In the genomic region with DNA sequence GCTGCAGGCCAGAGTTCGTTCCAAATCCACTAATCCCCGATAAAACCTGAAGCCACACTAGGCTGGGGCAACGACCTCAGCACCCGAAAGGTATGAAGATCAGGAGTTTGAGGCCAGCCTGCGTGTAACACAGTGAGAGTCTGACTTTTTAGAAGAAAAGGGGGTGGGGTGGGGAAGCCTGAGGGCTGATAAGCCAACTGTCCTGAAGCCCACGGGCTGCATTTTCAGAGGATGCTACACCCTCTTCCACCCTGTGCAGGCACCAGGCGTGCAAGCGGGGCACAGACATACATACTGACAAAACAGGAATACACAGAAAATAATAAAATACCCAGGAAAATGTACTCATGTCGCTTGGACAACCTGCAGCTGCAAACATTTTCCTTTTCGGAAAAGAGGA, we compare ENCODE assay signal across 20 mouse cellular contexts. TPM values are rescaled to one million over a fixed set of nuclear protein-coding genes. Genes with fewer than 3 reads are reported as not detected.
DNase-seq lines count a peak whose midpoint lies in the region; ATAC-seq and TF ChIP-seq lines count a peak whose summit lies in the region.
"Had no signal": no experiment of that assay in that cellular context is flagged by ENCODE, and none has a peak within 500 bp of the region (broad histone marks: within the 10 kb centered on the region; RNA-seq: fewer than 3 reads in every experiment).

No protein-coding gene starts in this region.

- H3K4me1 ChIP-seq in liver, embryonic 11.5 days (replicated peaks; ENCODE audit: control insufficient read depth, insufficient read depth, low read length) = peaks cover 11% of the 10 kb centered on the region
- peaks cover 26% of the 10 kb centered on the region for H3K4me1 ChIP-seq in liver, embryonic 12.5 days
- peaks cover 0 to 12% of the 10 kb centered on the region in 2 experiments; a peak in 2 of 4 replicates for H3K4me1 ChIP-seq in liver, embryonic 14.5 days (replicated peaks; ENCODE audit: control insufficient read depth in 2 of 2, insufficient read depth in 2 of 2, low read length in 1 of 2)
- no peaks in the 10 kb centered on the region for H3K4me1 ChIP-seq in forebrain, embryonic 12.5 days
- H3K4me1 ChIP-seq: embryonic facial prominence, embryonic 10.5 days; embryonic facial prominence, embryonic 12.5 days had no signal

- H3K4me3 ChIP-seq in liver, embryonic 11.5 days (ENCODE audit: low read depth, low read length) = no peak overlapping the region
- H3K4me3 ChIP-seq in liver, embryonic 12.5 days = no peak overlapping the region
- no peak overlapping the region for H3K4me3 ChIP-seq in liver, embryonic 14.5 days (ENCODE audit: insufficient read depth in 1 of 2, low read depth in 2 of 2, low read length in 2 of 2)
- H3K4me3 ChIP-seq in forebrain, embryonic 12.5 days (replicated peaks) = no peak overlapping the region
- H3K4me3 ChIP-seq: embryonic facial prominence, embryonic 10.5 days; embryonic facial prominence, embryonic 12.5 days had no signal

- 75% methylated on average over 10 of the region's 10 CpGs for WGBS in liver, embryonic 11.5 days
- WGBS in liver, embryonic 12.5 days (ENCODE audit: insufficient replicate concordance) = 63% methylated on average over 10 of the region's 10 CpGs
- WGBS in liver, embryonic 14.5 days (ENCODE audit: insufficient replicate concordance) = 40% methylated on average over 10 of the region's 10 CpGs
- 94% methylated on average over 10 of the region's 10 CpGs for WGBS in forebrain, embryonic 12.5 days

- no peak for DNase-seq in liver, embryonic 11.5 days (ENCODE audit: low spot score)
- DNase-seq in liver, embryonic 14.5 days (ENCODE audit: low read depth in 3 of 3, low spot score in 3 of 3) = peak in 1 of 3 experiments; percentile 12
- DNase-seq in thymus, postnatal 36 days = no peak
- DNase-seq in cerebellum, postnatal 4 days (ENCODE audit: low spot score in 2 of 2) = no peak
- DNase-seq: adrenal gland, adult 2 months; adrenal gland, postnatal 10 days; adrenal gland, postnatal 25 days; cerebellum, adult 11 months; cerebellum, adult 18-20 months; cerebellum, adult 8-10 months; cerebellum, adult 9-11 months; cerebellum, postnatal 14 days; cerebellum, postnatal 36 days had no signal

- TF ChIP-seq CTCF in liver, embryonic 14.5 days (IDR thresholded peaks at IDR 0.05; ENCODE audit: low read depth) = no peak

- no peaks in the 10 kb centered on the region for H3K27me3 ChIP-seq in liver, embryonic 11.5 days (replicated peaks; ENCODE audit: control insufficient read depth, insufficient read depth, low read length)
- no peaks in the 10 kb centered on the region for H3K27me3 ChIP-seq in liver, embryonic 12.5 days (replicated peaks)
- no peaks in the 10 kb centered on the region for H3K27me3 ChIP-seq in liver, embryonic 14.5 days (ENCODE audit: control insufficient read depth, insufficient read depth, low read length)
- H3K27me3 ChIP-seq in forebrain, embryonic 12.5 days = no peaks in the 10 kb centered on the region
- H3K27me3 ChIP-seq: embryonic facial prominence, embryonic 12.5 days had no signal

- H3K4me2 ChIP-seq in liver, embryonic 11.5 days = no peak overlapping the region
- H3K4me2 ChIP-seq in liver, embryonic 12.5 days = no peak overlapping the region
- no peak overlapping the region for H3K4me2 ChIP-seq in liver, embryonic 14.5 days (ENCODE audit: low read depth)
- H3K4me2 ChIP-seq in forebrain, embryonic 12.5 days = no peak overlapping the region
- H3K4me2 ChIP-seq: embryonic facial prominence, embryonic 12.5 days had no signal

- no peak overlapping the region for H3K27ac ChIP-seq in liver, embryonic 11.5 days (ENCODE audit: low read depth, low read length)
- no peak overlapping the region for H3K27ac ChIP-seq in liver, embryonic 12.5 days
- no peak overlapping the region for H3K27ac ChIP-seq in liver, embryonic 14.5 days
- no peak overlapping the region for H3K27ac ChIP-seq in forebrain, embryonic 12.5 days
- H3K27ac ChIP-seq: embryonic facial prominence, embryonic 10.5 days; embryonic facial prominence, embryonic 12.5 days had no signal

- peak; percentile 56; the same call in 1 of the 2 replicates for ATAC-seq in liver, embryonic 11.5 days (replicated peaks; ENCODE audit: low FRiP score)
- ATAC-seq in liver, embryonic 12.5 days = peak; percentile 25; the same call in 1 of the 2 replicates
- ATAC-seq in liver, embryonic 14.5 days (ENCODE audit: insufficient read depth) = peak; percentile 45; the same call in 1 of the 2 replicates
- ATAC-seq in forebrain, embryonic 12.5 days (ENCODE audit: low FRiP score) = no peak
- ATAC-seq: forebrain, embryonic 14.5 days; forebrain, embryonic 16.5 days had no signal

- H3K36me3 ChIP-seq in liver, embryonic 11.5 days (ENCODE audit: control insufficient read depth, insufficient read depth, low read length) = peaks cover 35% of the 10 kb centered on the region
- peaks cover 87% of the 10 kb centered on the region for H3K36me3 ChIP-seq in liver, embryonic 12.5 days
- H3K36me3 ChIP-seq in liver, embryonic 14.5 days (replicated peaks; ENCODE audit: control insufficient read depth, insufficient read depth, low read depth) = no peaks in the 10 kb centered on the region
- H3K36me3 ChIP-seq in forebrain, embryonic 12.5 days (replicated peaks) = peaks cover 96% of the 10 kb centered on the region

- H3K9me3 ChIP-seq in liver, embryonic 11.5 days (ENCODE audit: control insufficient read depth, low read length) = no peaks in the 10 kb centered on the region
- no peaks in the 10 kb centered on the region for H3K9me3 ChIP-seq in liver, embryonic 12.5 days (replicated peaks)
- no peaks in the 10 kb centered on the region for H3K9me3 ChIP-seq in liver, embryonic 14.5 days (ENCODE audit: control insufficient read depth, low read length)
- no peaks in the 10 kb centered on the region for H3K9me3 ChIP-seq in forebrain, embryonic 12.5 days
- H3K9me3 ChIP-seq: embryonic facial prominence, embryonic 10.5 days; embryonic facial prominence, embryonic 12.5 days had no signal

- no peak overlapping the region for H3K9ac ChIP-seq in liver, embryonic 11.5 days (ENCODE audit: low read depth, low read length)
- no peak overlapping the region for H3K9ac ChIP-seq in liver, embryonic 12.5 days
- no peak overlapping the region for H3K9ac ChIP-seq in liver, embryonic 14.5 days (replicated peaks)
- H3K9ac ChIP-seq in forebrain, embryonic 12.5 days = no peak overlapping the region
- H3K9ac ChIP-seq: embryonic facial prominence, embryonic 12.5 days had no signal

- TF ChIP-seq EP300 in liver, embryonic 14.5 days (IDR thresholded peaks at IDR 0.05; ENCODE audit: low read depth) = no peak

RNA-seq across cellular contexts. Expression of a gene that starts 40.9 kb away (rescaled TPM):
- polyA plus RNA-seq in liver, embryonic 11.5 days (2014; fragmentation: Nextera tagmentation; extraction: Ambion mirVana) = 1.0 and 1.7 TPM in 2 replicates
- 2.0 and 2.2 TPM in 2 replicates for polyA plus RNA-seq in liver, embryonic 12.5 days (2016; fragmentation: Nextera tagmentation; extraction: Ambion mirVana)
- 0.61 and 0.77 TPM in 2 replicates for polyA plus RNA-seq in liver, embryonic 14.5 days (2012; rRNA removed)
- 0.44 and 0.71 TPM in 2 replicates for polyA plus RNA-seq in liver, embryonic 14.5 days (2014; fragmentation: Nextera tagmentation; extraction: Ambion mirVana)
- 0.63 and 0.95 TPM in 2 replicates for polyA plus RNA-seq in forebrain, embryonic 12.5 days (2016; fragmentation: Nextera tagmentation; extraction: Ambion mirVana)
- polyA plus RNA-seq: forebrain, embryonic 11.5 days had no signal
